8 mouse cellular contexts compared by ENCODE assay signal in the genomic region with DNA sequence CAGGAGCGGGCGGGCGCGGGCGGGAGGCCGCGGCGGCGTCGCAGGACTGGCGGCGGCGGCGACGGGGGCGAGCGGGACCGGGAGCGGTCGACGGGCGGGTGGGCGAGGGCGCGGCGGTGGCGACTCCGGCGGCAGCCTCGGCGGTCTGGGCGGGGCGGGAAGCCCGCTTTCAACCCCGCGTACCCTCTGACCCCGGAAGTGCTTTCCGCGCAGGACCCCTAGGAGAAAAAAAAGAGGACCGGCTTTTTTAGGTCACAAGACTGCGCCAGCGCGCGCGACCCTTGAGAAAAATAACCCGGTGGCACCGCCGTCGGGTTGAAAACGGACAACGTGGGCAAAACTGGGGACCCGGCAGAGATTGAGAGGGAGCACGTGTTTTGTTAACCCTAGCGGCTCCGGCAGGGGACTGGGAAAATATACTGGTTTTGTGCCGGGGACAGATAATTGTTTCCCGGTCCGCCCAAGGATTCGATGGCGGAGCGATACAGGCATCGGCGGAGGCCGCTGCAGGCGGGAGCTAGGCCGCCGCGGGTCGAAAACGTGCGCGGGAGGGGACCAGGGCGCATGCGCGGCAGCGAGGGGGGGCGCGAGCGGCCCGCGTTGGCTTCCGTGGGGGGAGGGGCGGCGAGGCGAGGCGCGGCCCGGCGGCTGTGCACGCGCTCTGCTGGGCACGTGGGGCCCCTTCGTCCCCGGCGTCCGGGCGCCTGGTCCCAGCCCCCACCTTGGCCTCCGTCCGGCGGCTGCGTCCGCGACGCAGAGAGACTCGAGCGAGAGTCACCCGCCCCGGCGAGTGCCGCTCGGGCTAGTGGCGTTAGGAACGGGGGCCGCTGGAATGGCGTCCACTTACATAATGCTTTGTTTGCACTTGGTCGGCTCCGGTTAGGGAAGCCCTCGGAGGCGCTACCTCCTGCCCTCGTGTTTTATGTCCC. TPM values are rescaled to one million over a fixed set of nuclear protein-coding genes. Genes with fewer than 3 reads are reported as not detected.
DNase-seq lines count a peak whose midpoint lies in the region; ATAC-seq lines count a peak whose summit lies in the region.

A gene (minus strand): TSS at position 290 of the 929 bp plus-strand sequence.

- H3K4me1 ChIP-seq in hindbrain, embryonic 13.5 days (replicated peaks) = peaks cover 32% of the 10 kb centered on the region

- peak within 1 kb of the TSS; percentile 100 for H3K9ac ChIP-seq in hindbrain, embryonic 13.5 days

- H3K4me2 ChIP-seq in hindbrain, embryonic 13.5 days = peak within 1 kb of the TSS; percentile 93

- H3K4me3 ChIP-seq in hindbrain, embryonic 13.5 days = peak within 1 kb of the TSS; percentile 98

- H3K27me3 ChIP-seq in hindbrain, embryonic 13.5 days = no peaks in the 10 kb centered on the region

- H3K9me3 ChIP-seq in hindbrain, embryonic 13.5 days = no peaks in the 10 kb centered on the region

- H3K36me3 ChIP-seq in hindbrain, embryonic 13.5 days = peaks cover 13% of the 10 kb centered on the region

- ATAC-seq in hindbrain, embryonic 13.5 days (ENCODE audit: low FRiP score) = peak; percentile 87

- DNase-seq in NIH3T3 (ENCODE audit: low read depth) = peak; percentile 99
- peak; percentile 100 for DNase-seq in cerebellum, postnatal 10 days
- DNase-seq in frontal cortex, postnatal 14 days (ENCODE audit: low spot score in 2 of 2) = peak; percentile 91 to 93
- peak; percentile 99 for DNase-seq in layer of hippocampus, postnatal 25 days (ENCODE audit: extremely low spot score in 1 of 2, low spot score in 1 of 2)
- peak; percentile 94 for DNase-seq in lung, postnatal 25 days (ENCODE audit: low spot score)
- peak; percentile 95 for DNase-seq in retina, embryonic 14.5 days (ENCODE audit: low spot score)
- DNase-seq in thymus, postnatal 4 days = peak; percentile 100

- WGBS in hindbrain, embryonic 13.5 days = under 1% methylated on average over 86 of the region's 120 CpGs

- peak within 1 kb of the TSS; percentile 100 for H3K27ac ChIP-seq in hindbrain, embryonic 13.5 days

RNA-seq across cellular contexts. Expression of the gene that starts here (rescaled TPM):
- polyA plus RNA-seq in hindbrain, embryonic 13.5 days (2015; fragmentation: Nextera tagmentation; extraction: Ambion mirVana) = 268 and 333 TPM in 2 replicates
- total RNA-seq in layer of hippocampus, postnatal 25 days (2021) = 100 to 1,000 TPM; 187 to 192 TPM

Comparison
In these comparisons a context has a peak if more than half of its experiments do, and no peak if none do; other contexts are left out.
1. Peak in every context shown above with its lines: DNase-seq, ATAC-seq, H3K4me3 ChIP-seq and H3K27ac ChIP-seq.